Mouse (Mus musculus) testis, postnatal 14 days (tissue): Measurements from ENCODE around the gene Gm16253.

Experiments used
- DNase-seq: peaks from one replicate; pipeline ENCODE4 v3.0.0; 2021; ENCODE audit warnings: low spot score

Gene Gm16253

GRCm38 (mm10) chr3:96576690-96577541, at the start of gene Gm16253:
Gm16253 (plus strand) TSS chr3:96576984.
- peak; percentile 89 for DNase-seq

- no peak for DNase-seq
Measured at GRCm38 (mm10) chr3:96528506-96528905, 48.3 kb upstream of the Gm16253 start.

- DNase-seq, result no peak
Measured at GRCm38 (mm10) chr3:96532050-96532449, 44.7 kb upstream of the Gm16253 start.

GRCm38 (mm10) chr3:96534300-96534699, 42.5 kb upstream of the Gm16253 start:
- no peak for DNase-seq

- DNase-seq, result no peak
Measured at GRCm38 (mm10) chr3:96539316-96539715, 37.5 kb upstream of the Gm16253 start.

GRCm38 (mm10) chr3:96540740-96541139, 36.0 kb upstream of the Gm16253 start:
- DNase-seq, result no peak

- DNase-seq, result no peak
Measured at GRCm38 (mm10) chr3:96541328-96542078, 35.3 kb upstream of the Gm16253 start.

- no peak for DNase-seq
Measured at GRCm38 (mm10) chr3:96542554-96542953, 34.2 kb upstream of the Gm16253 start.

GRCm38 (mm10) chr3:96543345-96543744, 33.4 kb upstream of the Gm16253 start:
- no peak for DNase-seq

- DNase-seq, result no peak
Measured at GRCm38 (mm10) chr3:96545565-96545964, 31.2 kb upstream of the Gm16253 start.

GRCm38 (mm10) chr3:96546880-96547279, 29.9 kb upstream of the Gm16253 start:
- DNase-seq, result no peak

- DNase-seq, result peak; percentile 69
Measured at GRCm38 (mm10) chr3:96547389-96547960, 29.3 kb upstream of the Gm16253 start.

- DNase-seq, result no peak
Measured at GRCm38 (mm10) chr3:96548824-96549223, 28.0 kb upstream of the Gm16253 start.

GRCm38 (mm10) chr3:96549346-96549745, 27.4 kb upstream of the Gm16253 start:
- DNase-seq, result no peak

- DNase-seq, result no peak
Measured at GRCm38 (mm10) chr3:96551203-96551602, 25.6 kb upstream of the Gm16253 start.

GRCm38 (mm10) chr3:96551890-96552289, 24.9 kb upstream of the Gm16253 start:
- no peak for DNase-seq

GRCm38 (mm10) chr3:96553601-96554000, 23.2 kb upstream of the Gm16253 start:
- no peak for DNase-seq

- no peak for DNase-seq
Measured at GRCm38 (mm10) chr3:96554251-96554650, 22.5 kb upstream of the Gm16253 start.

GRCm38 (mm10) chr3:96555041-96555596, 21.7 kb upstream of the Gm16253 start:
- DNase-seq, result peak; percentile 73

GRCm38 (mm10) chr3:96555999-96556614, 20.7 kb upstream of the Gm16253 start:
- no peak for DNase-seq

GRCm38 (mm10) chr3:96556651-96557635, 19.8 kb upstream of the Gm16253 start:
- DNase-seq, result no peak
